Mouse (Mus musculus) neural tube, embryonic 13.5 days (tissue): ENCODE data around the gene Celf2. TPM values are rescaled to one million over a fixed set of nuclear protein-coding genes. Genes with fewer than 3 reads are reported as not detected.
A peak's percentile ranks its signal among the peaks of the same experiment; 100 is the strongest.

Experiments used
- ATAC-seq: fragments of 200-750 bp; cut with Nextera tagmentation; 2 replicates; pipeline ENCODE4 v1.8.0; 2017; ENCODE audit warnings: low read depth, mild to moderate bottlenecking, moderate TSS enrichment, moderate library complexity
- H3K27ac ChIP-seq: fragments of 300-500 bp; sonication (generic); replicated peaks from 2 replicates; pipeline ENCODE4 v1.5.1; 2015; ENCODE audit warnings: moderate library complexity, mild to moderate bottlenecking, inconsistent platforms
- H3K27me3 ChIP-seq: fragments of 300-500 bp; sonication (generic); 2 replicates; pipeline ENCODE4 v1.6.1; 2015; ENCODE audit warnings: mild to moderate bottlenecking, inconsistent platforms
- H3K36me3 ChIP-seq: fragments of 300-500 bp; sonication (generic); 2 replicates; pipeline ENCODE4 v1.6.1; 2015; ENCODE audit warnings: mild to moderate bottlenecking, inconsistent platforms
- H3K4me1 ChIP-seq: fragments of 300-500 bp; sonication (generic); replicated peaks from 2 replicates; pipeline ENCODE4 v1.6.1; 2015; ENCODE audit warnings: inconsistent platforms
- H3K4me2 ChIP-seq: fragments of 300-500 bp; sonication (generic); 2 replicates; pipeline ENCODE4 v1.6.1; 2015; ENCODE audit warnings: inconsistent platforms, mild to moderate bottlenecking, moderate library complexity
- H3K4me3 ChIP-seq: fragments of 300-500 bp; sonication (generic); 2 replicates; pipeline ENCODE4 v1.5.1; 2015; ENCODE audit warnings: mild to moderate bottlenecking, inconsistent platforms
- H3K9ac ChIP-seq: fragments of 300-500 bp; sonication (generic); 2 replicates; pipeline ENCODE4 v1.6.1; 2015; ENCODE audit warnings: moderate library complexity, mild to moderate bottlenecking, inconsistent platforms
- H3K9me3 ChIP-seq: fragments of 300-500 bp; sonication (generic); 2 replicates; pipeline ENCODE4 v1.6.1; 2016; ENCODE audit warnings: inconsistent platforms
- WGBS: fragments of 180-500 bp; shearing (Covaris S2); methylation state at CpG from one replicate; pipeline ENCODE4 v1.1.7; 2015; 5-methylcytosine and 5-hydroxymethylcytosine counted together
- polyA plus RNA-seq: library from polyadenylated mRNA; unstranded; fragments of >200 nt; fragmentation: Nextera tagmentation; extraction: Ambion mirVana; gene quantifications from 2 replicates; pipeline ENCODE4 v1.2.1, GENCODE M21; 2015

The Celf2 gene
- polyA plus RNA-seq, 1 experiment from 2014 or later: 111 TPM

- ATAC-seq: peak; percentile 87
- no peaks in the 10 kb centered on the region for H3K9me3 ChIP-seq
- peak overlapping the region; percentile 92 for H3K27ac ChIP-seq
- H3K4me1 ChIP-seq: peaks cover 42% of the 10 kb centered on the region
- H3K36me3 ChIP-seq: no peaks in the 10 kb centered on the region
- H3K4me2 ChIP-seq: peak overlapping the region; percentile 81
- peak overlapping the region; percentile 75 for H3K9ac ChIP-seq
- H3K4me3 ChIP-seq: peak overlapping the region; percentile 45
- 1% methylated on average over 17 of the region's 17 CpGs for WGBS
- no peaks in the 10 kb centered on the region for H3K27me3 ChIP-seq
Observed at GRCm38 (mm10) chr2:6721460-6722401, 787.6 kb downstream of the Celf2 start.

GRCm38 (mm10) chr2:6720753-6721459, 788.5 kb downstream of the Celf2 start:
- H3K4me3 ChIP-seq: peak overlapping the region; percentile 45
- peak overlapping the region; percentile 81 for H3K4me2 ChIP-seq
- peak overlapping the region; percentile 92 for H3K27ac ChIP-seq
- H3K9ac ChIP-seq: peak overlapping the region; percentile 75
- no peaks in the 10 kb centered on the region for H3K27me3 ChIP-seq
- no peaks in the 10 kb centered on the region for H3K9me3 ChIP-seq
- peak; percentile 74 for ATAC-seq
- H3K4me1 ChIP-seq: peaks cover 42% of the 10 kb centered on the region
- WGBS: 6% methylated on average over 11 of the region's 11 CpGs
- H3K36me3 ChIP-seq: no peaks in the 10 kb centered on the region

- Histone ChIP-seq H3K4me2 (no peak overlapping the region), H3K27me3 (no peaks in the 10 kb centered on the region), H3K36me3 (0 out of 2 replicates have a peak, but pooled peaks cover 3% of the 10 kb centered on the region), H3K9ac (no peak overlapping the region), H3K4me1 (peaks cover 41% of the 10 kb centered on the region), H3K27ac (no peak overlapping the region), H3K9me3 (no peaks in the 10 kb centered on the region), H3K4me3 (no peak overlapping the region)
- ATAC-seq: no peak
Observed at GRCm38 (mm10) chr2:6718864-6719263, 790.5 kb downstream of the Celf2 start.

DNA sequence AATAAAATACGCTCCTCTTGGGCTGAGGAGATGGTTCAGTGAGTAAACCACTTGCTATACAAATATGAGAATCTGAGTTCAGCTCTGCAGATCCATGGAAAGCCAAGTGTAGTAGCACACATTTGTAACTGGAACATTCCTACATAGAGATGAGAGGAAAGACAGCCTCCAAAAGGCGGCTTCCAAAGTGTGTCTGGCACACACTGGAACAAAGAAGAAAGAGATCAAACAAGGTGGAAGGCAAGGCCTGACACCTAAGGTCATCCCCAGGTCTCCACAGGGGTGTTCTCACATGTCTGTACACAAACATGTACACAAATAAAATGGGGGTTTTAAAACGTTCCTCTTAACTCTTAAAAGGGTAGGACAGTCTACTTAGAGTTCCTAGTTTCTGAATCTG, 791.4 kb downstream of the Celf2 start:
- Histone ChIP-seq H3K4me2 (no peak overlapping the region), H3K27me3 (no peaks in the 10 kb centered on the region), H3K36me3 (0 out of 2 replicates have a peak, but pooled peaks cover 3% of the 10 kb centered on the region), H3K4me3 (no peak overlapping the region), H3K9ac (no peak overlapping the region), H3K4me1 (peaks cover 38% of the 10 kb centered on the region), H3K27ac (no peak overlapping the region), H3K9me3 (no peaks in the 10 kb centered on the region)
- no peak for ATAC-seq
- 76% methylated on average over 3 of the region's 3 CpGs for WGBS

DNA sequence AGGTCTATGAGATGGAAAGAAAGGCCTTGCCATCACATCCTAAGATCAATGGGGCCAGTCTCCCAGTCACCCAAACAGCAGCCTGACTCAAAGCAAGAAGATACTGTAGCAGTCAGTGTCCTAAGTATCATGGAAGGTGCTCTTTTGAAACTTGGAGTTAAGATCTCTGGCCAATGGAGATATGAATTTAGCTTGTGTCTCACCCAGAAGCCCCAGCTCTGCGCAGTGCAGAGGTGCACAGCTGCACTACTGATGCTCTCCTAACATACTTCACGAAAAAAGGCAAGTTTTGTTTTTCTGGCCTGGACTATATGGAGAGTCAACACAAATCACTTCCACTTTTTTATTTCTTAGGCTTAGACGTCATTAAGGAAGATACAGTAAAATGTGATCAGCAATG, 793.8 kb downstream of the Celf2 start:
- H3K27me3 ChIP-seq: no peaks in the 10 kb centered on the region
- 0 out of 2 replicates have a peak, but pooled peaks cover 3% of the 10 kb centered on the region for H3K36me3 ChIP-seq
- no peak for ATAC-seq
- H3K4me3 ChIP-seq: no peak overlapping the region
- H3K4me2 ChIP-seq: no peak overlapping the region
- peaks cover 14% of the 10 kb centered on the region for H3K4me1 ChIP-seq
- 91% methylated on average over 3 of the region's 3 CpGs for WGBS
- no peak overlapping the region for H3K27ac ChIP-seq
- H3K9ac ChIP-seq: no peak overlapping the region
- H3K9me3 ChIP-seq: no peaks in the 10 kb centered on the region

GRCm38 (mm10) chr2:6713529-6713928, 795.8 kb downstream of the Celf2 start:
- ATAC-seq: no peak
- H3K27me3 ChIP-seq: no peaks in the 10 kb centered on the region
- 90% methylated on average over 6 of the region's 6 CpGs for WGBS

GRCm38 (mm10) chr2:6710687-6711430, 798.5 kb downstream of the Celf2 start:
- Histone ChIP-seq H3K4me1 (peaks cover 18% of the 10 kb centered on the region), H3K9me3 (no peaks in the 10 kb centered on the region), H3K4me3 (no peak overlapping the region), H3K9ac (no peak overlapping the region), H3K36me3 (0 out of 2 replicates have a peak, but pooled peaks cover 3% of the 10 kb centered on the region), H3K27me3 (no peaks in the 10 kb centered on the region), H3K27ac (no peak overlapping the region), H3K4me2 (no peak overlapping the region)
- 83% methylated on average over 7 of the region's 7 CpGs for WGBS
- no peak for ATAC-seq

More at GRCm38 (mm10) chr2:6713529-6713928, 795.8 kb downstream of the Celf2 start:
- Histone ChIP-seq H3K9ac (no peak overlapping the region), H3K4me1 (peaks cover 3% of the 10 kb centered on the region; the same call in 1 of the 2 replicates), H3K36me3 (0 out of 2 replicates have a peak, but pooled peaks cover 3% of the 10 kb centered on the region), H3K27ac (no peak overlapping the region), H3K9me3 (no peaks in the 10 kb centered on the region), H3K4me2 (no peak overlapping the region), H3K4me3 (no peak overlapping the region)

GRCm38 (mm10) chr2:6707959-6708519, 801.3 kb downstream of the Celf2 start:
- H3K4me3 ChIP-seq: no peak overlapping the region
- H3K4me1 ChIP-seq: peaks cover 31% of the 10 kb centered on the region
- H3K27ac ChIP-seq: no peak overlapping the region; the same call in 1 of the 2 replicates
- H3K9ac ChIP-seq: no peak overlapping the region
- peak; percentile 53 for ATAC-seq
- 39% methylated on average over 5 of the region's 5 CpGs for WGBS
- no peak overlapping the region for H3K4me2 ChIP-seq
- no peaks in the 10 kb centered on the region for H3K9me3 ChIP-seq
- H3K27me3 ChIP-seq: no peaks in the 10 kb centered on the region
- no peaks in the 10 kb centered on the region for H3K36me3 ChIP-seq

GRCm38 (mm10) chr2:6707276-6707675, 802.1 kb downstream of the Celf2 start:
- no peak for ATAC-seq
- 26% methylated on average over 2 of the region's 2 CpGs for WGBS
- H3K9me3 ChIP-seq: no peaks in the 10 kb centered on the region
- H3K9ac ChIP-seq: no peak overlapping the region
- no peak overlapping the region for H3K4me3 ChIP-seq
- peaks cover 31% of the 10 kb centered on the region for H3K4me1 ChIP-seq
- no peak overlapping the region for H3K27ac ChIP-seq
- H3K4me2 ChIP-seq: no peak overlapping the region
- no peaks in the 10 kb centered on the region for H3K36me3 ChIP-seq
- no peaks in the 10 kb centered on the region for H3K27me3 ChIP-seq

DNA sequence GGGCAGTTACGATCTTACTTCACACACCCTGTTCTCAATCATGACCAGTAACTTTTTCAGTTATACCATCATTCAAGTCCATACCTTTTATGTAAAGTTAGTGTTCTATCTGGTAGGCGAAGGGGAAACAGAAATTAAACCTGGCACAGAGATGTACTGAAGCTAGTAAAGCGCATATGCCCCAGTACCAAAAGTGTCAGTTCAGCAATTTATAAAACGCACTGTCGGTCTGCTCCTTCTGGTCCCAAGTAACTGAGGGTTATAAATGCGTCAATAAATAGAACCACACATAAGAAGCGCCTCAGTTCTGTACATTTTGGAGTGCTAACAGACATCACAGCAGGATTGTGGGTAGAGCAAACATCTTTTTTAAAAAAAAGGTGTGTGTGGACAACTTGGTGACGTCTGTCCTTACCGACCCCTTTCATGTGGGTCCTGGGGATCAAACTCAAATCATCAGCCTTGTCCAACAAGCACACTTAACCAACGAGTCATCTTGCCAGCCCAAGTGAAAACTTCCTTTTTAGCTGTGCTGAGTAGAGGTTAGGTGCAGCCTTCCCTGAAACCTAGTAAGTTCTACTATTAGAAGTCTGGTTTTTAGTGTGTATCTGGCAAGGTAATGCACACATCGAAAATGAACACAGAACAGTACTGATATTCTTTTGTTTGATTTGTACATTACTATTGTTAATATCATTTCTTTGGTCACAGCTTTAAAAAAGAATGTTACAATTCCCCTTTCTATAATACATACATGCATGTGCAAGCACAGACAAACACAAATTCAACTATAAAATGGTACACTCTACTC, 803.2 kb downstream of the Celf2 start:
- Histone ChIP-seq H3K27ac (no peak overlapping the region), H3K36me3 (no peaks in the 10 kb centered on the region), H3K4me2 (no peak overlapping the region), H3K27me3 (no peaks in the 10 kb centered on the region), H3K4me3 (no peak overlapping the region), H3K4me1 (peaks cover 31% of the 10 kb centered on the region), H3K9ac (no peak overlapping the region), H3K9me3 (no peaks in the 10 kb centered on the region)
- WGBS: 80% methylated on average over 11 of the region's 11 CpGs
- no peak for ATAC-seq

GRCm38 (mm10) chr2:6705475-6705874, 803.9 kb downstream of the Celf2 start:
- Histone ChIP-seq H3K4me2 (no peak overlapping the region), H3K27ac (no peak overlapping the region), H3K9me3 (no peaks in the 10 kb centered on the region), H3K36me3 (no peaks in the 10 kb centered on the region), H3K27me3 (no peaks in the 10 kb centered on the region), H3K4me3 (no peak overlapping the region), H3K9ac (no peak overlapping the region), H3K4me1 (peaks cover 31% of the 10 kb centered on the region)
- WGBS: 77% methylated on average over 7 of the region's 7 CpGs
- ATAC-seq: no peak
